21 mouse cellular contexts compared by ENCODE assay signal in genomic region chr6:91938491-91938890, GRCm38 (mm10). TPM values are rescaled to one million over a fixed set of nuclear protein-coding genes. Genes with fewer than 3 reads are reported as not detected.
DNase-seq lines count a peak whose midpoint lies in the region; ATAC-seq and TF ChIP-seq lines count a peak whose summit lies in the region.
"Had no signal": no experiment of that assay in that cellular context is flagged by ENCODE, and none has a peak within 500 bp of the region (broad histone marks: within the 10 kb centered on the region; RNA-seq: fewer than 3 reads in every experiment).

No protein-coding gene starts in this region.

- no peak overlapping the region for H3K4me3 ChIP-seq in kidney, postnatal 0 days (replicated peaks; ENCODE audit: low read depth, low read length)
- H3K4me3 ChIP-seq in kidney, embryonic 14.5 days (ENCODE audit: low read length) = no peak overlapping the region
- H3K4me3 ChIP-seq in lung, embryonic 15.5 days = no peak overlapping the region
- H3K4me3 ChIP-seq in midbrain, embryonic 10.5 days = no peak overlapping the region
- no peak overlapping the region for H3K4me3 ChIP-seq in midbrain, embryonic 15.5 days
- H3K4me3 ChIP-seq: embryonic facial prominence, embryonic 10.5 days; forebrain, embryonic 13.5 days; gastrocnemius, adult 2 months; heart, embryonic 13.5 days; hindbrain, embryonic 12.5 days had no signal

- H3K27ac ChIP-seq in kidney, postnatal 0 days = no peak overlapping the region
- H3K27ac ChIP-seq in kidney, embryonic 14.5 days (ENCODE audit: low read depth, low read length) = no peak overlapping the region
- no peak overlapping the region for H3K27ac ChIP-seq in lung, embryonic 15.5 days
- H3K27ac ChIP-seq in midbrain, embryonic 10.5 days (replicated peaks) = no peak overlapping the region
- H3K27ac ChIP-seq in midbrain, embryonic 15.5 days = no peak overlapping the region
- H3K27ac ChIP-seq: embryonic facial prominence, embryonic 10.5 days; forebrain, embryonic 13.5 days; gastrocnemius, adult 2 months; heart, embryonic 13.5 days; hindbrain, embryonic 12.5 days had no signal

- TF ChIP-seq CTCF in kidney, postnatal 0 days (IDR thresholded peaks at IDR 0.05; ENCODE audit: low read depth) = peak; percentile 21; the same call in 1 of the 2 replicates

- no peak overlapping the region for H3K9ac ChIP-seq in kidney, postnatal 0 days (ENCODE audit: low read depth, low read length)
- no peak overlapping the region for H3K9ac ChIP-seq in kidney, embryonic 14.5 days (ENCODE audit: low read depth, low read length)
- no peak overlapping the region for H3K9ac ChIP-seq in lung, embryonic 15.5 days
- H3K9ac ChIP-seq in midbrain, embryonic 15.5 days = no peak overlapping the region
- H3K9ac ChIP-seq: forebrain, embryonic 13.5 days; forebrain, postnatal 0 days; heart, embryonic 13.5 days; hindbrain, embryonic 12.5 days had no signal

- ATAC-seq in kidney, postnatal 0 days (replicated peaks; ENCODE audit: low FRiP score, low read depth) = no peak
- no peak for ATAC-seq in kidney, embryonic 14.5 days (ENCODE audit: low FRiP score, low TSS enrichment)
- ATAC-seq in lung, embryonic 15.5 days (ENCODE audit: borderline replicate concordance, extremely low read depth, low FRiP score, low TSS enrichment) = peak; percentile 88; the same call in 1 of the 2 replicates
- ATAC-seq in midbrain, embryonic 15.5 days (replicated peaks) = no peak
- ATAC-seq: forebrain, embryonic 13.5 days; forebrain, postnatal 0 days had no signal

- WGBS in kidney, postnatal 0 days = 41% methylated on average over 4 of the region's 4 CpGs
- 41% methylated on average over 4 of the region's 4 CpGs for WGBS in kidney, embryonic 14.5 days
- WGBS in lung, embryonic 15.5 days = 24% methylated on average over 4 of the region's 4 CpGs
- WGBS in midbrain, embryonic 10.5 days = 38% methylated on average over 4 of the region's 4 CpGs
- WGBS in midbrain, embryonic 15.5 days = 26% methylated on average over 4 of the region's 4 CpGs

- DNase-seq in kidney, postnatal 0 days (ENCODE audit: low spot score) = no peak
- no peak for DNase-seq in lung, postnatal 14 days
- peak; percentile 36 for DNase-seq in midbrain, embryonic 10.5 days (ENCODE audit: low spot score)
- peak; percentile 40 to 83 for DNase-seq in lung, postnatal 4 days
- DNase-seq in gastrocnemius, adult 18-20 months (ENCODE audit: low spot score) = no peak
- DNase-seq: adrenal gland, adult 2 months; adrenal gland, postnatal 25 days; cerebellum, adult 2 months; cerebellum, postnatal 10 days; forebrain, postnatal 0 days; gastrocnemius, adult 2 months; gastrocnemius, postnatal 25 days; heart, postnatal 36 days had no signal

- H3K36me3 ChIP-seq in kidney, postnatal 0 days (ENCODE audit: insufficient read depth, low read length) = no peaks in the 10 kb centered on the region
- no peaks in the 10 kb centered on the region for H3K36me3 ChIP-seq in kidney, embryonic 14.5 days (ENCODE audit: control insufficient read depth, insufficient read depth, low read length)
- H3K36me3 ChIP-seq in lung, embryonic 15.5 days = no peaks in the 10 kb centered on the region
- no peaks in the 10 kb centered on the region for H3K36me3 ChIP-seq in midbrain, embryonic 10.5 days
- no peaks in the 10 kb centered on the region for H3K36me3 ChIP-seq in midbrain, embryonic 15.5 days (replicated peaks)
- H3K36me3 ChIP-seq: embryonic facial prominence, embryonic 10.5 days; heart, embryonic 13.5 days; hindbrain, embryonic 12.5 days had no signal

- H3K27me3 ChIP-seq in kidney, postnatal 0 days (ENCODE audit: insufficient read depth, low read length) = no peaks in the 10 kb centered on the region
- H3K27me3 ChIP-seq in kidney, embryonic 14.5 days (ENCODE audit: control insufficient read depth, insufficient read depth, low read length) = no peaks in the 10 kb centered on the region
- no peaks in the 10 kb centered on the region for H3K27me3 ChIP-seq in lung, embryonic 15.5 days
- 0 out of 2 replicates have a peak, but pooled peaks cover 6% of the 10 kb centered on the region for H3K27me3 ChIP-seq in midbrain, embryonic 10.5 days (ENCODE audit: low read depth, poor library complexity, severe bottlenecking)
- H3K27me3 ChIP-seq in midbrain, embryonic 15.5 days (replicated peaks) = no peaks in the 10 kb centered on the region
- H3K27me3 ChIP-seq: forebrain, embryonic 13.5 days; hindbrain, embryonic 12.5 days had no signal

- no peak overlapping the region for H3K4me2 ChIP-seq in kidney, postnatal 0 days (ENCODE audit: low read length)
- H3K4me2 ChIP-seq in kidney, embryonic 14.5 days (replicated peaks; ENCODE audit: low read depth, low read length) = no peak overlapping the region
- no peak overlapping the region for H3K4me2 ChIP-seq in lung, embryonic 15.5 days
- H3K4me2 ChIP-seq in midbrain, embryonic 15.5 days = no peak overlapping the region
- H3K4me2 ChIP-seq: forebrain, embryonic 13.5 days; heart, embryonic 13.5 days; hindbrain, embryonic 12.5 days had no signal

- H3K4me1 ChIP-seq in kidney, postnatal 0 days (replicated peaks; ENCODE audit: insufficient read depth, low read length) = peaks cover 4% of the 10 kb centered on the region; the same call in 1 of the 2 replicates
- H3K4me1 ChIP-seq in kidney, embryonic 14.5 days (ENCODE audit: control insufficient read depth, insufficient read depth, low read length) = 0 out of 2 replicates have a peak, but pooled peaks cover 4% of the 10 kb centered on the region
- 0 out of 2 replicates have a peak, but pooled peaks cover 3% of the 10 kb centered on the region for H3K4me1 ChIP-seq in lung, embryonic 15.5 days
- H3K4me1 ChIP-seq in midbrain, embryonic 10.5 days = peaks cover 24% of the 10 kb centered on the region
- no peaks in the 10 kb centered on the region for H3K4me1 ChIP-seq in midbrain, embryonic 15.5 days
- H3K4me1 ChIP-seq: forebrain, embryonic 13.5 days; hindbrain, embryonic 12.5 days had no signal

- no peaks in the 10 kb centered on the region for H3K9me3 ChIP-seq in kidney, postnatal 0 days (replicated peaks; ENCODE audit: low read length)
- no peaks in the 10 kb centered on the region for H3K9me3 ChIP-seq in kidney, embryonic 14.5 days (ENCODE audit: control insufficient read depth, low read length)
- no peaks in the 10 kb centered on the region for H3K9me3 ChIP-seq in lung, embryonic 15.5 days
- no peaks in the 10 kb centered on the region for H3K9me3 ChIP-seq in midbrain, embryonic 10.5 days (replicated peaks)
- H3K9me3 ChIP-seq in midbrain, embryonic 15.5 days = no peaks in the 10 kb centered on the region
- H3K9me3 ChIP-seq: embryonic facial prominence, embryonic 10.5 days; forebrain, embryonic 13.5 days; heart, embryonic 13.5 days; hindbrain, embryonic 12.5 days had no signal

RNA-seq across cellular contexts. Expression of gene 4930590J08Rik, which starts 35.9 kb away (rescaled TPM):
- polyA plus RNA-seq in kidney, postnatal 0 days (2015; fragmentation: Nextera tagmentation; extraction: Ambion mirVana) = 0.06 and 0.21 TPM in 2 replicates
- polyA plus RNA-seq in kidney, embryonic 14.5 days (2014; fragmentation: Nextera tagmentation; extraction: Ambion mirVana) = 0.23 and 0.69 TPM in 2 replicates
- 0.21 and 0.29 TPM in 2 replicates for polyA plus RNA-seq in lung, embryonic 15.5 days (2015; fragmentation: Nextera tagmentation; extraction: Ambion mirVana)
- polyA plus RNA-seq in midbrain, embryonic 10.5 days (2016; fragmentation: Nextera tagmentation; extraction: Ambion mirVana) = 0.34 and 0.41 TPM in 2 replicates
- 1.3 and 1.9 TPM in 2 replicates for polyA plus RNA-seq in midbrain, embryonic 15.5 days (2015; fragmentation: Nextera tagmentation; extraction: Ambion mirVana)
- 1 to 10 TPM; 2.0 to 2.1 TPM for total RNA-seq in gastrocnemius, adult 18-20 months (2021)

RNA-seq across cellular contexts. Expression of gene Fgd5, which starts 40.2 kb away (rescaled TPM):
- polyA plus RNA-seq in kidney, postnatal 0 days (2015; fragmentation: Nextera tagmentation; extraction: Ambion mirVana) = 11.9 and 12.5 TPM in 2 replicates
- polyA plus RNA-seq in kidney, embryonic 14.5 days (2014; fragmentation: Nextera tagmentation; extraction: Ambion mirVana) = 9.7 and 14.0 TPM in 2 replicates
- polyA plus RNA-seq in lung, embryonic 15.5 days (2015; fragmentation: Nextera tagmentation; extraction: Ambion mirVana) = 18.6 and 21.2 TPM in 2 replicates
- 5.1 and 5.6 TPM in 2 replicates for polyA plus RNA-seq in midbrain, embryonic 10.5 days (2016; fragmentation: Nextera tagmentation; extraction: Ambion mirVana)
- polyA plus RNA-seq in midbrain, embryonic 15.5 days (2015; fragmentation: Nextera tagmentation; extraction: Ambion mirVana) = 10.2 and 10.4 TPM in 2 replicates
- total RNA-seq in gastrocnemius, adult 18-20 months (2021) = 10 to 100 TPM in 1 of 2 experiments, 1 to 10 TPM in 1; 7.7 to 10.6 TPM
- total RNA-seq: granulocyte monocyte progenitor cell, adult 5-6 weeks had no signal

Comparison
In these comparisons a context has a peak if more than half of its experiments do, and no peak if none do; other contexts are left out.
1. DNase-seq: peak in midbrain, embryonic 10.5 days (single experiment) and lung, postnatal 4 days (2 of 2); none in kidney, postnatal 0 days (single experiment), lung, postnatal 14 days (single experiment) and gastrocnemius, adult 18-20 months (single experiment).